Mouse (Mus musculus) heart, embryonic 11.5 days (tissue): ENCODE data around the gene Adcy1. TPM values are rescaled to one million over a fixed set of nuclear protein-coding genes. Genes with fewer than 3 reads are reported as not detected.
A peak's percentile ranks its signal among the peaks of the same experiment; 100 is the strongest.

ENCODE experiments used
- ATAC-seq: fragments of 200-750 bp; cut with Nextera tagmentation; replicated peaks from 2 replicates; pipeline ENCODE4 v1.8.0; 2017; ENCODE audit warnings: moderate library complexity; ENCODE audit not compliant: insufficient number of reproducible peaks, low FRiP score, low TSS enrichment
- H3K27ac ChIP-seq: fragments of 300-500 bp; sonication (generic); 2 replicates; pipeline ENCODE4 v1.5.1; 2014; ENCODE audit warnings: mild to moderate bottlenecking, low read depth, low read length
- H3K27me3 ChIP-seq: fragments of 300-500 bp; sonication (generic); 2 replicates; pipeline ENCODE4 v1.6.1; 2014; ENCODE audit warnings: mild to moderate bottlenecking, low read length, mixed read lengths; ENCODE audit not compliant: control insufficient read depth, insufficient read depth
- H3K36me3 ChIP-seq: fragments of 300-500 bp; sonication (generic); 2 replicates; pipeline ENCODE4 v1.6.1; 2014; ENCODE audit warnings: mild to moderate bottlenecking, low read length, moderate library complexity, mixed read lengths; ENCODE audit not compliant: control insufficient read depth, insufficient read depth
- H3K4me1 ChIP-seq: fragments of 300-500 bp; sonication (generic); 2 replicates; pipeline ENCODE4 v1.6.1; 2014; ENCODE audit warnings: low read length; ENCODE audit not compliant: control insufficient read depth, insufficient read depth
- H3K4me2 ChIP-seq: fragments of 300-500 bp; sonication (generic); 2 replicates; pipeline ENCODE4 v1.6.1; 2014; ENCODE audit warnings: mild to moderate bottlenecking, moderate library complexity
- H3K4me3 ChIP-seq: fragments of 300-500 bp; sonication (generic); 2 replicates; pipeline ENCODE4 v1.5.1; 2014; ENCODE audit warnings: low read depth, low read length
- H3K9ac ChIP-seq: fragments of 300-500 bp; sonication (generic); 2 replicates; pipeline ENCODE4 v1.6.1; 2014; ENCODE audit warnings: mild to moderate bottlenecking, low read depth, low read length, moderate library complexity
- H3K9me3 ChIP-seq: fragments of 300-500 bp; sonication (generic); replicated peaks from 2 replicates; pipeline ENCODE4 v1.6.1; 2016; ENCODE audit warnings: low read length; ENCODE audit not compliant: control insufficient read depth
- WGBS: fragments of 180-500 bp; shearing (Covaris S2); extraction: QIAGEN DNeasy Blood & Tissue Kit; methylation state at CpG from one replicate; pipeline ENCODE4 v1.1.7; 2014; ENCODE audit not compliant: insufficient replicate concordance; 5-methylcytosine and 5-hydroxymethylcytosine counted together
- polyA plus RNA-seq: library from polyadenylated mRNA; unstranded; fragments of >200 nt; fragmentation: Nextera tagmentation; extraction: Ambion mirVana; gene quantifications from 2 replicates; pipeline ENCODE4 v1.2.1, GENCODE M21; 2014

Gene Adcy1
- polyA plus RNA-seq, 1 experiment from 2014 or later: 2.5 TPM

GRCm38 (mm10) chr11:7109131-7109530, 45.8 kb downstream of the Adcy1 start:
- no peaks in the 10 kb centered on the region for H3K27me3 ChIP-seq
- H3K9ac ChIP-seq: no peak overlapping the region
- no peak overlapping the region for H3K4me3 ChIP-seq
- H3K4me2 ChIP-seq: no peak overlapping the region
- 93% methylated on average over 4 of the region's 4 CpGs for WGBS
- H3K36me3 ChIP-seq: no peaks in the 10 kb centered on the region
- H3K9me3 ChIP-seq: no peaks in the 10 kb centered on the region
- ATAC-seq: no peak
- no peak overlapping the region for H3K27ac ChIP-seq
- peaks cover 6% of the 10 kb centered on the region; the same call in 1 of the 2 replicates for H3K4me1 ChIP-seq

DNA sequence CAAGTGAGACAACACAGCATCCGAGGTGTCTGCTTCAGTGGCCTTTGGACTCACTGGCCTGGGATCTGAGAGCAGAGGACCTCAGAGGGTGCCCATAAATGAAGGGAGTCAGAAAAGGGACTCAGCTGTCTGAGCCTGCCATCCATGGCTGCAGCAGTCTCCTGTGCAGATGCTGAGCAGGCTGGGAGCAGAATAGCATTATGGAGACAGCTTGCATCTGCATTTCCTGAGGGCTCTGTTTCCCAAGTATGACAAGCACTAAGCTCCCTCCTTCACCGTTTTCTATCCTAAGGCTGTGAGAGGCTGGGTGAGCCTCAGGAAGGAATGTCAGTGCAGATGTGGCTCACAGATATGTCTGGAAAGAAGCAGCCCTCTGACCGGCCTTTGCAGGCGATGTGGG, 49.8 kb downstream of the Adcy1 start:
- H3K36me3 ChIP-seq: no peaks in the 10 kb centered on the region
- 54% methylated on average over 4 of the region's 4 CpGs for WGBS
- peaks cover 6% of the 10 kb centered on the region; the same call in 1 of the 2 replicates for H3K4me1 ChIP-seq
- no peak overlapping the region for H3K4me2 ChIP-seq
- no peak overlapping the region for H3K27ac ChIP-seq
- no peak overlapping the region for H3K4me3 ChIP-seq
- no peaks in the 10 kb centered on the region for H3K9me3 ChIP-seq
- ATAC-seq: no peak
- no peak overlapping the region for H3K9ac ChIP-seq
- H3K27me3 ChIP-seq: no peaks in the 10 kb centered on the region

GRCm38 (mm10) chr11:7113687-7114086, 50.4 kb downstream of the Adcy1 start:
- no peak overlapping the region for H3K4me3 ChIP-seq
- H3K9ac ChIP-seq: no peak overlapping the region
- no peak overlapping the region for H3K27ac ChIP-seq
- H3K27me3 ChIP-seq: no peaks in the 10 kb centered on the region
- WGBS: 52% methylated on average over 5 of the region's 6 CpGs
- no peak overlapping the region for H3K4me2 ChIP-seq
- no peak for ATAC-seq
- no peaks in the 10 kb centered on the region for H3K9me3 ChIP-seq
- peaks cover 6% of the 10 kb centered on the region; the same call in 1 of the 2 replicates for H3K4me1 ChIP-seq
- H3K36me3 ChIP-seq: no peaks in the 10 kb centered on the region

GRCm38 (mm10) chr11:7114312-7114711, 51.0 kb downstream of the Adcy1 start:
- WGBS: 76% methylated on average over 9 of the region's 9 CpGs
- ATAC-seq: no peak
- H3K4me1 ChIP-seq: peaks cover 6% of the 10 kb centered on the region; the same call in 1 of the 2 replicates
- no peak overlapping the region for H3K9ac ChIP-seq
- no peak overlapping the region for H3K4me2 ChIP-seq
- no peak overlapping the region for H3K4me3 ChIP-seq
- no peaks in the 10 kb centered on the region for H3K36me3 ChIP-seq
- no peaks in the 10 kb centered on the region for H3K9me3 ChIP-seq
- H3K27ac ChIP-seq: no peak overlapping the region
- H3K27me3 ChIP-seq: no peaks in the 10 kb centered on the region

- Histone ChIP-seq H3K9me3 (no peaks in the 10 kb centered on the region), H3K4me3 (no peak overlapping the region)
Observed at GRCm38 (mm10) chr11:7116647-7117046, 53.4 kb downstream of the Adcy1 start.

GRCm38 (mm10) chr11:7129319-7130051, 66.2 kb downstream of the Adcy1 start:
- Histone ChIP-seq H3K4me2 (peak overlapping the region; percentile 2; the same call in 1 of the 2 replicates), H3K9ac (no peak overlapping the region), H3K4me1 (peaks cover 10% of the 10 kb centered on the region; the same call in 1 of the 2 replicates), H3K4me3 (no peak overlapping the region), H3K27ac (no peak overlapping the region), H3K36me3 (no peaks in the 10 kb centered on the region), H3K9me3 (no peaks in the 10 kb centered on the region), H3K27me3 (no peaks in the 10 kb centered on the region)
- WGBS: 32% methylated on average over 8 of the region's 8 CpGs
- ATAC-seq: 0 out of 2 replicates have a peak, but pooled peaks have one; percentile 17

More at GRCm38 (mm10) chr11:7116647-7117046, 53.4 kb downstream of the Adcy1 start:
- Histone ChIP-seq H3K27ac (no peak overlapping the region), H3K9ac (no peak overlapping the region), H3K4me2 (no peak overlapping the region), H3K27me3 (no peaks in the 10 kb centered on the region), H3K4me1 (peaks cover 6% of the 10 kb centered on the region; the same call in 1 of the 2 replicates), H3K36me3 (no peaks in the 10 kb centered on the region)
- 67% methylated on average over 2 of the region's 2 CpGs for WGBS
- ATAC-seq: no peak

DNA sequence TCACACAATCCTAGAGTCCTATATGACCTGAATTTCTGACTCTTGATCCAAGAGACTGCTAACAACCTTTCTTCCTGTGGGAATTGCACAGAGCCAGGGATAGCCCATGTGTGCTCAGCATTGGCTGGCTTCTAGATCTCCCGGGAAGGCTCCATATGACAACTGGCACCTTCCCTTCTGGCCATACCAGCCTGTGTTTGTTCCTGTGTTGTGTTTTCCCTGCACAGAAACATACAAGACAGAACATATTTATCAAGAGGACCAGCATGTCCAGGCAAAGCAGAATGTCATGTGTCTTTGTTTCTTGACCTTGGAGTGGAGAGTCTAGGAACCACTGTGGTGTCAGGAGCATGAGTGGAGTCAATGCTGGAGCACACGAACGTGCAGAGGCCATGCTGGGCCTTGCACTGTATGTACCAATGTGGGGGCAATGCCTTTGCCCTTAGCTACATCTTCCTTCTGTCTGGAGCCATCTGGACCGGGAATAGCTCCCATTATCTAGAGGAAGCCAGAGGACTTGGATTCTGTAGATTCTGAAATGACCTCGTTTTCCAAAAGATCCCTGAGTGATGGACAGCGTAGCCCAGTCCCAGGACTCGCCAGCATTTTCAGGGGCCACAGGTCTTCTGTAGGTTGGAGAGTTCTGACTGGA, 69.6 kb downstream of the Adcy1 start:
- WGBS: 78% methylated on average over 7 of the region's 7 CpGs
- no peak for ATAC-seq

GRCm38 (mm10) chr11:7133736-7134135, 70.4 kb downstream of the Adcy1 start:
- H3K27me3 ChIP-seq: no peaks in the 10 kb centered on the region
- WGBS: 79% methylated on average over 5 of the region's 5 CpGs

More for the DNA sequence above, 69.6 kb downstream of the Adcy1 start:
- Histone ChIP-seq H3K4me2 (no peak overlapping the region), H3K4me3 (no peak overlapping the region), H3K27ac (no peak overlapping the region), H3K9ac (no peak overlapping the region), H3K36me3 (no peaks in the 10 kb centered on the region), H3K9me3 (no peaks in the 10 kb centered on the region), H3K27me3 (no peaks in the 10 kb centered on the region), H3K4me1 (peaks cover 7% of the 10 kb centered on the region; the same call in 1 of the 2 replicates)

More at GRCm38 (mm10) chr11:7133736-7134135, 70.4 kb downstream of the Adcy1 start:
- no peak overlapping the region for H3K4me2 ChIP-seq
- H3K9ac ChIP-seq: no peak overlapping the region
- no peaks in the 10 kb centered on the region for H3K36me3 ChIP-seq
- no peak overlapping the region for H3K4me3 ChIP-seq
- H3K9me3 ChIP-seq: no peaks in the 10 kb centered on the region
- H3K4me1 ChIP-seq: peaks cover 7% of the 10 kb centered on the region; the same call in 1 of the 2 replicates
- H3K27ac ChIP-seq: no peak overlapping the region
- no peak for ATAC-seq
